Mouse (Mus musculus): ENCODE measurements at regions not wholly inside any gene's neighbourhood (a gene's known extent, or its start where the extent isn't known, plus 50 kb on each side); places are given as distances from the start of the nearest gene placed in this dataset.
A peak's percentile ranks its signal among the peaks of the same experiment; 100 is the strongest.

GRCm38 (mm10) chr5:114512756-114513155 lies 55.1 kb upstream of the Fam222a start:
- peak; percentile 7 for DNase-seq

- DNase-seq, result no peak
These were observed 53.8 kb upstream of the Fam222a start for GRCm38 (mm10) chr5:114513911-114514457.

- DNase-seq, result no peak
These were observed 50.8 kb upstream of the Fam222a start for GRCm38 (mm10) chr5:114517010-114517409.

GRCm38 (mm10) chr5:114518012-114518411 lies 49.8 kb upstream of the Fam222a start:
- no peak for DNase-seq
